Mouse (Mus musculus) right cerebral cortex, postnatal 10 days (tissue): ENCODE results near the gene Lmod2.

Experiments
- DNase-seq, 2 experiments: peaks; one replicate each; pipeline ENCODE4 v3.0.0; 2021; ENCODE audit warnings: low spot score in 2 of 2

Gene Lmod2

DNA sequence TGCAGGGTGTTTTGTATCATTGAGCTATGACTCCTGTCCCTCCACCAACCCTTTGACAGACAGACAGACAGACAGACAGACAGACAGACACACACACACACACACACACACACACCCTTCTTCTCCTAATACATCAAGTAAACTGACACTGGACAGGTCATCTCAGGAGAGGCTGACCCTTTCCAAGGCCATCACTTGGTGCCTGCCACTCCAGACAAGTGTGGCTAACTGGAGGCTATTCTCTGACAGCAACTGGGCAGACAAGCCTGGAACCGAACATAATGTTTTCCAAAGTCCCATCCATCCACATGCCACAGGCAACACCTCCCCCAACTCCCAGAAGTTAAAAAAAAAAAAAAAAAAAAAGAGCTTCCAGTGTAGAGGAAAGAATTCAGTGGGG lies 4.1 kb downstream of the Lmod2 start:
- DNase-seq: no peak

DNA sequence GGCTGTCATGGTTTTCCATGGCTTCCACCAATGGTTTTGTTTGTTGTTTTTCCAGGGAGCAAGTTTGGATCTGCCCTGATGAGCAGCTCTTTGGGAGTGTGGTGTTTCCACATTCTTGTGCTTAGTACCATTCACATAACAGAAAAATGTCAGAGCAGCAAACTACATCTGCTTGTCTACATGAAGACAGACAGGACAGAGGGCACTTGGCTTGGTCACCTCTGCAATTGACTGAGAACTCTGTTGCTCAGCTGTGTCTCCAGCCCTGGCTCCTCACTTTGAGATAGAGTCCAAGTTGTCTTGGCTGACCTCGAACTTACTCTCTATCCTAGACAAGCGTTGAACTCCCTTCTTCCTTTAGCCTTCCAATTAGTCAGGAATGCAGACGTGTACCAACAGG lies 4.8 kb downstream of the Lmod2 start:
- no peak for DNase-seq

- no peak for DNase-seq
Measured at GRCm38 (mm10) chr6:24602993-24603392, 5.4 kb downstream of the Lmod2 start.

DNA sequence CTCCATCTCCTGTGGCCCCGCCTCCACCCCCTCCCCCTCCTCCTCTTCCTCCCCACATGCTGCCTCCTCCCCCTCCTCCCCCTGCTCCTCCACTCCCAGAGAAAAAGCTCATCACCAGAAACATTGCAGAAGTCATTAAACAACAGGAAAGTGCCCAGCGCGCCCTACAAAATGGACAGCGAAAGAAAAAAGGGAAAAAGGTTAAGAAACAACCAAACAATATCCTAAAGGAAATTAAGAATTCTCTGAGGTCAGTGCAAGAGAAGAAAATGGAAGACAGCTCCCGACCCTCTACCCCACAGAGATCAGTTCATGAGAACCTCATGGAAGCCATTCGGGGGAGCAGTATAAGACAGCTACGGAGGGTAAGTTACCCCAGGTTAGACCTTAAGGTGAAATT lies 6.7 kb downstream of the Lmod2 start:
- no peak for DNase-seq

GRCm38 (mm10) chr6:24605631-24606030 lies 8.1 kb downstream of the Lmod2 start:
- no peak for DNase-seq

DNA sequence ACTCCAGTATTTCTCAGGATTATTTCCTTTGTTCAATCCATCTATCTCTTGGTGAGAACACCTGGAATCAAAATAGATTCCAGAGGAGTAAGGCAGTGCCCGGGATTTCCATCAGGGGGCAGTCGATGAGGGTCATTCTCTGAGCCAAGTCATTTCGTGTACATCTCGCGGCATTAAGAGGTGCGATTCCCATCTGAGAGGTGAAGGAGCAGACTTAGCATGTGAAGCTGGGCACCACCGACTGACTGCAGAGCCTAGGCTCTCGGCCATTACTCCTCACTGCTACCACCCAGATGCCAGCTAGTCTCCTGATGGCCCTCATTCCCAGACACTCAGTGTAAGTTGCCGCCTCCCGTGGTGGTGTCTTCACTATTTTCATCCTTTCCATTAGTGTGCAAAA lies 8.9 kb downstream of the Lmod2 start:
- no peak for DNase-seq

- no peak for DNase-seq
Measured at GRCm38 (mm10) chr6:24607531-24607930, 10.0 kb downstream of the Lmod2 start.

- no peak for DNase-seq
Measured at GRCm38 (mm10) chr6:24608129-24608528, 10.6 kb downstream of the Lmod2 start.

GRCm38 (mm10) chr6:24608682-24609081 lies 11.1 kb downstream of the Lmod2 start:
- DNase-seq: no peak

- no peak for DNase-seq
Measured at GRCm38 (mm10) chr6:24609531-24609930, 12.0 kb downstream of the Lmod2 start.

GRCm38 (mm10) chr6:24610358-24610757 lies 12.8 kb downstream of the Lmod2 start:
- DNase-seq: no peak

GRCm38 (mm10) chr6:24612074-24612755 lies 14.7 kb downstream of the Lmod2 start:
- DNase-seq: no peak

DNA sequence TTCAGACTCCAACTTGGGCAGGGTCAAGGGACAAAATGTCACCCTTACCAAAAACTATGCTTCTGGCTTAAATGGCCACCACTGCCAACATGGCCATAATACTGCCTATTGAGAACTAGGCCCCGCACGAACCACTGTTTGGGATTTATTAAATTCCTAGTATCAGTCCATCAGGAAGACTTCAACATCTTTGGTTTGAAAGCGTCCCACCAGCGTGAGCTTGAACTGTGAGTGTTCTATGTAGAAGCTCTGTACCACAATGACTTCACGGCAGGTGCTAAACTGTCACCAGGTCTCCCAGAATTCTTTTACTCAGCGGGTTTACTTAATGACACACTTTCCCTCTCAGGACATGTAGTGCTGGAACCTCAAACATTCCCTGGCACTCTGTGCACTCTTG lies 15.8 kb downstream of the Lmod2 start:
- no peak for DNase-seq

DNA sequence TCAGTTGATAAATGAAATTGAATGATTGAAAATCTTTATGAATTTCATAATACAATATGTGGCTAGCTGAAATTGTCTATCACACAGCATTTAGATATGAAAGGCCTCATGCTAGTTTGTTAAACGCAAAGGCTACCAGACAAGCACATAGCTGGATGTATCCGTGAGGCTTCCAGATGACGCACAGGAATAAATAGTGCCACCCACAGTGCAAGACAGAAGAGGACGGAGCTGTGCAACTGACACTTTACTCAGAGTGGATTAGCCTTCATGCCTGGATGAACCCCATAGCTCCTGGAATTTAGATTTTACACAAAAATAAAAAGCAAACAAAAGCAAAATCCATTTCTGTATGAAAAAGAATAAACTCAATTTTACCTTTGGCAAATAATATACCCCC lies 16.4 kb downstream of the Lmod2 start:
- DNase-seq: no peak

DNA sequence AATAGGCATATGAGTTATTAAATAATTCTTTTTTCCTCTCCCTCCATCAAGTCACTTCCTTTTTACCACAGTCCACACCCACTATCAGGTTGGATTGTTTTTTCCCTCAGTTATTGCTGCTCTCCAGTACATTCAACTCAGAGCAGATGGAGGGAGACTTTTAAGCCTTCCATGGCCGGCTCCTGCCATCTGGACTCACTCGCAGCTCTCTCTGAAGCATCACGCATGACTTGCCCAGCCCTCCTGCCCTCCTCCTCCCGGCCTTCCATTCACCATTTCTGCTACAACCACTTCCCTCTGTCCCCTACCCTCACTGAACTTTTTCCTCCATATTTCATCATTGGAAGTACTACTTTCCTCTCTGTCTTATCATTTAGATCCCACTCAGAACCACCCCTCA lies 19.2 kb downstream of the Lmod2 start:
- no peak for DNase-seq

- DNase-seq: no peak
Measured at GRCm38 (mm10) chr6:24619285-24620045, 21.9 kb downstream of the Lmod2 start.

DNA sequence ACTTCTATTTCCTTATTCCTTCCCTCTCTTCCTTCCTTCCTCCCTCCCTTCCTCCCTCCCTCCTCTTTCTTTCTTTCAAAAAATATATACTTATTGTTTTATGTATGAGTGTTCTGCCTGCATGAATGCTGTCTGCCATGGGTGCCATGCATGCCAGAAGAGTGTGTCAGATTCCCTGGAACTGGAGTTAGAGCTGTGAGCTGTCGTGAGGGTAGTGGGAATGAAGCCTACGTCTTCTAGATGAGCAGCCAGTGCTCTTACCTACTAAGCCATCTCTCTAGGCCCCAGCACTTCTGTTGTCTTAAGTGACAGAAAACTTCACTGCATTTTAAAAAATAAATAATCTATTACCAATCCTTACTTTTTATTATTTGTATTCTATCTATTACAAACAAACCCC lies 23.4 kb downstream of the Lmod2 start:
- DNase-seq: no peak

GRCm38 (mm10) chr6:24622098-24622497 lies 24.5 kb downstream of the Lmod2 start:
- DNase-seq: no peak

DNA sequence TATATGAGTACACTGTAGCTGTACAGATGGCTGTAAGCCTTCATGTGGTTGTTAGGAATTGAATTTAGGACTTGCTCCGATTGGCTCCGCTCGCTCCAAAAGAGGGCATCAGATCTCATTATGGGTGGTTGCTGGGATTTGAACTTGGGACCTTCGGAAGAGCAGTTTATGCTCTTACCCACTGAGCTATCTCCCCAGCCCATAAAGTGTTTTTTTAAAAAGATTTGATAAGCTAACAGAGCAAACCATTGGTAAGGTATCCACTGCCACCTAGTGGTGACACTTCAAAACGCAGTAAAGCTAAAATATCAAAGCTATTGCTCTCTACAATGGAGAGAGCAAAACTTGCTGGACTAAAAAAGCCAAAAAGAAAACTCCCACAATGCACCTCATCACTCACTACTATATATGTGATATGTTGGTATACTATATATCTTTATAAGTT lies 30.0 kb downstream of the Lmod2 start:
- peak; percentile 48 to 57 for DNase-seq

- DNase-seq: no peak
Measured at GRCm38 (mm10) chr6:24628499-24628898, 30.9 kb downstream of the Lmod2 start.

- DNase-seq: no peak
Measured at GRCm38 (mm10) chr6:24632061-24632460, 34.5 kb downstream of the Lmod2 start.

- DNase-seq: no peak
Measured at GRCm38 (mm10) chr6:24634065-24634464, 36.5 kb downstream of the Lmod2 start.

DNA sequence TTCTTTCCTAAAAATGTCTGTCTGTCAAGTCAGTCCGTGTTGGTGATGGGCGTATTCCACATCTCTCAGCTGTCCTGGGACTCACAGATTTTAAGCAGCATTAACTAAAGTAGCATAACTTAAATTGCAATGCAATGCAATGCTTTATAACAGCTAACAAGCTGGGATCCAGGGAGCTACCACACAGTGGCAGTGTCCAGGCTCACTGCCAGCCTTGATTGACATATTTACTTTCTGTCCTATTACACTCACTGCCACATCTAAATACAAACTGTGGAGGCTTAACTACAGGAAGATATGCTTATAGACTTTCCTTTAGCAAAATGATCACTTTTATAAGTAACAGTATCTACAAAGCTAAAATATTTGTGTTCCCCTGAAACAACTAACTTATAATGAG lies 38.3 kb downstream of the Lmod2 start:
- peak in 1 of 2 experiments; percentile 39 for DNase-seq
